Mouse (Mus musculus): ENCODE measurements at regions not wholly inside any gene's neighbourhood (a gene's known extent, or its start where the extent isn't known, plus 50 kb on each side); places are given as distances from the start of the nearest gene placed in this dataset.
A peak's percentile ranks its signal among the peaks of the same experiment; 100 is the strongest.

GRCm38 (mm10) chrX:19157464-19158203 is 323.5 kb downstream of the Tex13c3 start:
- Histone ChIP-seq H3K27me3 (replicated peaks) (no peaks in the 10 kb centered on the region), H3K4me1 (ENCODE audit: control insufficient read depth in 1 of 2, insufficient read depth in 2 of 2) (peaks cover 4 to 29% of the 10 kb centered on the region in 2 experiments; a peak in 2 of 4 replicates), H3K36me3 (replicated peaks in 1 of 2; ENCODE audit: control insufficient read depth in 1 of 2, insufficient read depth in 1 of 2, low read length in 1 of 2) (no peaks in the 10 kb centered on the region), H3K4me2 (ENCODE audit: insufficient read depth, low read depth, poor library complexity, severe bottlenecking) (peak overlapping the region; percentile 29), H3K27ac (ENCODE audit: insufficient read depth, low read depth) (peak overlapping the region; percentile 72), H3K4me3 (replicated peaks in 1 of 3; ENCODE audit: low read depth in 2 of 3, low read length in 2 of 3, poor library complexity in 1 of 3) (no peak overlapping the region), H3K9me3 (replicated peaks; ENCODE audit: low read length) (no peaks in the 10 kb centered on the region), H3K79me2 (replicated peaks; ENCODE audit: control insufficient read depth, extremely low read depth, insufficient read depth, poor library complexity, severe bottlenecking) (no peaks in the 10 kb centered on the region), H3K9ac (ENCODE audit: insufficient read depth, low read depth) (no peak overlapping the region)
- in situ Hi-C loops (cut with MboI; ENCODE audit: low pct_ligation_motif_present, low pct_unique_long_range_greater_than_20kb, low sequenced_read_pairs): no loop called here
- dilution Hi-C loops (cut with MboI; ENCODE audit: extremely low pct_ligation_motif_present, extremely low pct_unique_long_range_greater_than_20kb, low sequenced_read_pairs): no loop called here
- TF ChIP-seq ZNF384 (IDR thresholded peaks at IDR 0.05; ENCODE audit: low read depth, low read length): no peak
- peak; percentile 68; the same call in 1 of the 2 replicates for TF ChIP-seq EP300 (IDR thresholded peaks at IDR 0.05; ENCODE audit: low read length)
- no peak for TF ChIP-seq ZC3H11A (IDR thresholded peaks at IDR 0.05; ENCODE audit: low read depth, low read length)
- 0 out of 2 replicates have a peak, but pooled peaks have one; percentile 44 for TF ChIP-seq MAFK (IDR thresholded peaks at IDR 0.05; ENCODE audit: insufficient replicate concordance, low read length)
- no peak for TF ChIP-seq PAX5 (IDR thresholded peaks at IDR 0.05; ENCODE audit: low read length)
- TF ChIP-seq SIN3A (IDR thresholded peaks at IDR 0.05; ENCODE audit: low read length): 0 out of 2 replicates have a peak, but pooled peaks have one; percentile 30
- TF ChIP-seq JUN (IDR thresholded peaks at IDR 0.05; ENCODE audit: insufficient read depth, low read depth, low read length): peak; percentile 34; the same call in 1 of the 2 replicates
- 0 out of 2 replicates have a peak, but pooled peaks have one; percentile 55 for TF ChIP-seq MEF2A (IDR thresholded peaks at IDR 0.05; ENCODE audit: borderline replicate concordance, low read depth, low read length)
- peak; percentile 45; the same call in 1 of the 2 replicates for TF ChIP-seq IRF4 (IDR thresholded peaks at IDR 0.05; ENCODE audit: low read depth, low read length)
- peak; percentile 50 for TF ChIP-seq ETS1 (conservative IDR thresholded peaks at IDR 0.05; ENCODE audit: low read depth, low read length)
- TF ChIP-seq MAX (IDR thresholded peaks at IDR 0.05; ENCODE audit: low read length): 0 out of 2 replicates have a peak, but pooled peaks have one; percentile 11
- peak; percentile 47 for DNase-seq (ENCODE audit: extremely low read depth)

DNA sequence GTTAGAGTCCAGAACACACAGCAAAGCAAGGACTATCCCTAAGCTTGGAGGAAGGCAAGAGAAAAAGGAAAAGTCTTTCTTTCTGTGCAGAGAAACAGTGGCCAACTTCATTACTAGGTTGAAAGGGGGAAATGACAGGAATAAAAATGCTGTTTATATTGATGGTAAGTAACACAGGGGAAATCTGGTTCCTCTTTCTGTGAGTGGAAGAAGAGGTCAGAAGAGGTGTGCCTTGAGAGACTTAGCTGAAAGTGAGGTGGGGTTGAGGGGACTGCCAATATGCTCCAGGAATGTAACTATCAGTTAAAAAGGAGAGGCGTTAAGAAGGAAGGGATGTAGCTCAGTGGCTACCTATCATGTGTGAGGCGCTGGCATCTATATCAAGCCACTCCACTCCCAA is 327.5 kb downstream of the Tex13c3 start:
- no peak for TF ChIP-seq TCF12 (IDR thresholded peaks at IDR 0.05; ENCODE audit: low read depth, low read length)
- no peak for TF ChIP-seq GABPA (IDR thresholded peaks at IDR 0.05; ENCODE audit: insufficient replicate concordance, low read depth, low read length)
- TF ChIP-seq ZNF384 (IDR thresholded peaks at IDR 0.05; ENCODE audit: low read depth, low read length): no peak
- no peak for TF ChIP-seq UBTF (IDR thresholded peaks at IDR 0.05; ENCODE audit: low read depth, low read length)
- TF ChIP-seq NELFE (IDR thresholded peaks at IDR 0.05; ENCODE audit: low read depth, low read length): no peak
- no peak for TF ChIP-seq USF2 (conservative IDR thresholded peaks at IDR 0.05; ENCODE audit: low read depth, low read length)
- TF ChIP-seq NRF1 (IDR thresholded peaks at IDR 0.05; ENCODE audit: low read depth, low read length): no peak
- TF ChIP-seq RCOR1 (conservative IDR thresholded peaks at IDR 0.05; ENCODE audit: low read depth, low read length): no peak
- no peak for TF ChIP-seq CTCF (conservative IDR thresholded peaks at IDR 0.05 in 1 of 2, IDR thresholded peaks at IDR 0.05 in 1 of 2; ENCODE audit: low read depth in 2 of 2, low read length in 2 of 2)
- TF ChIP-seq ZMIZ1 (IDR thresholded peaks at IDR 0.05; ENCODE audit: low read depth, low read length): no peak
- Histone ChIP-seq H3K4me1 (ENCODE audit: control insufficient read depth in 1 of 2, insufficient read depth in 2 of 2) (peaks cover 4 to 18% of the 10 kb centered on the region in 2 experiments; a peak in 2 of 4 replicates), H3K79me2 (replicated peaks; ENCODE audit: control insufficient read depth, extremely low read depth, insufficient read depth, poor library complexity, severe bottlenecking) (no peaks in the 10 kb centered on the region), H3K4me3 (replicated peaks in 1 of 3; ENCODE audit: low read depth in 2 of 3, low read length in 2 of 3, poor library complexity in 1 of 3) (no peak overlapping the region), H3K9ac (ENCODE audit: insufficient read depth, low read depth) (no peak overlapping the region), H3K4me2 (ENCODE audit: insufficient read depth, low read depth, poor library complexity, severe bottlenecking) (peak overlapping the region; percentile 29; the same call in 1 of the 2 replicates), H3K27ac (ENCODE audit: insufficient read depth, low read depth) (no peak overlapping the region), H3K9me3 (replicated peaks; ENCODE audit: low read length) (no peaks in the 10 kb centered on the region), H3K36me3 (replicated peaks in 1 of 2; ENCODE audit: control insufficient read depth in 1 of 2, insufficient read depth in 1 of 2, low read length in 1 of 2) (no peaks in the 10 kb centered on the region), H3K27me3 (replicated peaks) (no peaks in the 10 kb centered on the region)
- no peak for DNase-seq (ENCODE audit: extremely low read depth)
- dilution Hi-C loops (cut with MboI; ENCODE audit: extremely low pct_ligation_motif_present, extremely low pct_unique_long_range_greater_than_20kb, low sequenced_read_pairs): no loop called here
- in situ Hi-C loops (cut with MboI; ENCODE audit: low pct_ligation_motif_present, low pct_unique_long_range_greater_than_20kb, low sequenced_read_pairs): no loop called here
